Mouse (Mus musculus): ENCODE measurements around the gene Atad3a. TPM values are rescaled to one million over a fixed set of nuclear protein-coding genes. Genes with fewer than 3 reads are reported as not detected.
A peak's percentile ranks its signal among the peaks of the same experiment; 100 is the strongest.

Atad3a gene
- polyA plus RNA-seq, 1 experiment from 2014 or later: 39.6 TPM

GRCm38 (mm10) chr4:155772786-155773185 is 11.9 kb upstream of the Atad3a start:
- Histone ChIP-seq H3K9me3 (ENCODE audit: control insufficient read depth) (no peaks in the 10 kb centered on the region), H3K4me3 (ENCODE audit: low read depth, low read length) (no peak overlapping the region), H3K27ac (ENCODE audit: low read depth, low read length) (no peak overlapping the region), H3K36me3 (ENCODE audit: control insufficient read depth, insufficient read depth) (no peaks in the 10 kb centered on the region; the same call in 1 of the 2 replicates), H3K9ac (ENCODE audit: low read depth, low read length) (no peak overlapping the region), H3K4me2 (replicated peaks; ENCODE audit: low read depth) (no peak overlapping the region), H3K4me1 (replicated peaks; ENCODE audit: control insufficient read depth, insufficient read depth, low read length) (peaks cover 11% of the 10 kb centered on the region; the same call in 1 of the 2 replicates), H3K27me3 (replicated peaks; ENCODE audit: control insufficient read depth, insufficient read depth, low read length) (no peaks in the 10 kb centered on the region)
- ATAC-seq: no peak
- WGBS: 88% methylated on average over 13 of the region's 13 CpGs
- no peak for TF ChIP-seq CTCF (IDR thresholded peaks at IDR 0.05; ENCODE audit: low read depth)

- no peak for TF ChIP-seq CTCF (IDR thresholded peaks at IDR 0.05; ENCODE audit: low read depth)
- Histone ChIP-seq H3K27me3 (replicated peaks; ENCODE audit: control insufficient read depth, insufficient read depth, low read length) (no peaks in the 10 kb centered on the region), H3K27ac (ENCODE audit: low read depth, low read length) (no peak overlapping the region), H3K4me1 (replicated peaks; ENCODE audit: control insufficient read depth, insufficient read depth, low read length) (0 out of 2 replicates have a peak, but pooled peaks cover 6% of the 10 kb centered on the region), H3K4me2 (replicated peaks; ENCODE audit: low read depth) (no peak overlapping the region), H3K36me3 (ENCODE audit: control insufficient read depth, insufficient read depth) (no peaks in the 10 kb centered on the region; the same call in 1 of the 2 replicates), H3K9ac (ENCODE audit: low read depth, low read length) (no peak overlapping the region), H3K9me3 (ENCODE audit: control insufficient read depth) (no peaks in the 10 kb centered on the region), H3K4me3 (ENCODE audit: low read depth, low read length) (no peak overlapping the region)
- WGBS: 52% methylated on average over 2 of the region's 2 CpGs
- no peak for ATAC-seq
Observed at GRCm38 (mm10) chr4:155771706-155772105, 10.8 kb upstream of the Atad3a start.

GRCm38 (mm10) chr4:155770626-155771025 is 9.7 kb upstream of the Atad3a start:
- no peak for TF ChIP-seq CTCF (IDR thresholded peaks at IDR 0.05; ENCODE audit: low read depth)
- no peak; the same call in none of the 2 replicates for ATAC-seq

GRCm38 (mm10) chr4:155769880-155770512 is 9.1 kb upstream of the Atad3a start:
- Histone ChIP-seq H3K4me2 (replicated peaks; ENCODE audit: low read depth) (peak overlapping the region; percentile 92), H3K27me3 (replicated peaks; ENCODE audit: control insufficient read depth, insufficient read depth, low read length) (no peaks in the 10 kb centered on the region), H3K9ac (ENCODE audit: low read depth, low read length) (peak overlapping the region; percentile 68), H3K4me1 (replicated peaks; ENCODE audit: control insufficient read depth, insufficient read depth, low read length) (0 out of 2 replicates have a peak, but pooled peaks cover 6% of the 10 kb centered on the region), H3K27ac (ENCODE audit: low read depth, low read length) (peak overlapping the region; percentile 77; the same call in 1 of the 2 replicates), H3K9me3 (ENCODE audit: control insufficient read depth) (no peaks in the 10 kb centered on the region), H3K36me3 (ENCODE audit: control insufficient read depth, insufficient read depth) (no peaks in the 10 kb centered on the region; the same call in 1 of the 2 replicates), H3K4me3 (ENCODE audit: low read depth, low read length) (peak overlapping the region; percentile 56)
- TF ChIP-seq CTCF (IDR thresholded peaks at IDR 0.05; ENCODE audit: low read depth): peak; percentile 99
- ATAC-seq: peak; percentile 89
- WGBS: under 1% methylated on average over 39 of the region's 39 CpGs

More at GRCm38 (mm10) chr4:155770626-155771025, 9.7 kb upstream of the Atad3a start:
- no peaks in the 10 kb centered on the region; the same call in 1 of the 2 replicates for H3K36me3 ChIP-seq (ENCODE audit: control insufficient read depth, insufficient read depth)
- peak overlapping the region; percentile 92 for H3K4me2 ChIP-seq (replicated peaks; ENCODE audit: low read depth)
- no peak overlapping the region for H3K27ac ChIP-seq (ENCODE audit: low read depth, low read length)
- 47% methylated on average over 24 of the region's 24 CpGs for WGBS
- 0 out of 2 replicates have a peak, but pooled peaks cover 6% of the 10 kb centered on the region for H3K4me1 ChIP-seq (replicated peaks; ENCODE audit: control insufficient read depth, insufficient read depth, low read length)
- peak overlapping the region; percentile 56 for H3K4me3 ChIP-seq (ENCODE audit: low read depth, low read length)
- H3K9ac ChIP-seq (ENCODE audit: low read depth, low read length): peak overlapping the region; percentile 68; the same call in 1 of the 2 replicates
- no peaks in the 10 kb centered on the region for H3K9me3 ChIP-seq (ENCODE audit: control insufficient read depth)
- no peaks in the 10 kb centered on the region for H3K27me3 ChIP-seq (replicated peaks; ENCODE audit: control insufficient read depth, insufficient read depth, low read length)

GRCm38 (mm10) chr4:155769496-155769879 is 8.6 kb upstream of the Atad3a start:
- no peak for TF ChIP-seq CTCF (IDR thresholded peaks at IDR 0.05; ENCODE audit: low read depth)
- Histone ChIP-seq H3K9me3 (ENCODE audit: control insufficient read depth) (no peaks in the 10 kb centered on the region), H3K9ac (ENCODE audit: low read depth, low read length) (peak overlapping the region; percentile 68; the same call in 1 of the 2 replicates), H3K27me3 (replicated peaks; ENCODE audit: control insufficient read depth, insufficient read depth, low read length) (no peaks in the 10 kb centered on the region), H3K27ac (ENCODE audit: low read depth, low read length) (no peak overlapping the region), H3K4me2 (replicated peaks; ENCODE audit: low read depth) (peak overlapping the region; percentile 92; the same call in 1 of the 2 replicates), H3K4me3 (ENCODE audit: low read depth, low read length) (peak overlapping the region; percentile 56; the same call in 1 of the 2 replicates), H3K4me1 (replicated peaks; ENCODE audit: control insufficient read depth, insufficient read depth, low read length) (0 out of 2 replicates have a peak, but pooled peaks cover 6% of the 10 kb centered on the region), H3K36me3 (ENCODE audit: control insufficient read depth, insufficient read depth) (no peaks in the 10 kb centered on the region; the same call in 1 of the 2 replicates)
- no peak for ATAC-seq
- WGBS: 64% methylated on average over 5 of the region's 5 CpGs

GRCm38 (mm10) chr4:155762357-155762756 is 1.5 kb upstream of the Atad3a start:
- H3K9ac ChIP-seq (ENCODE audit: low read depth, low read length): no peak overlapping the region
- no peak for TF ChIP-seq CTCF (IDR thresholded peaks at IDR 0.05; ENCODE audit: low read depth)
- H3K27ac ChIP-seq (ENCODE audit: low read depth, low read length): no peak overlapping the region
- no peak overlapping the region for H3K4me3 ChIP-seq (ENCODE audit: low read depth, low read length)
- no peak for ATAC-seq
- peaks cover 10% of the 10 kb centered on the region; the same call in 1 of the 2 replicates for H3K36me3 ChIP-seq (ENCODE audit: control insufficient read depth, insufficient read depth)
- no peaks in the 10 kb centered on the region for H3K4me1 ChIP-seq (replicated peaks; ENCODE audit: control insufficient read depth, insufficient read depth, low read length)
- H3K9me3 ChIP-seq (ENCODE audit: control insufficient read depth): no peaks in the 10 kb centered on the region
- no peak overlapping the region for H3K4me2 ChIP-seq (replicated peaks; ENCODE audit: low read depth)
- no peaks in the 10 kb centered on the region for H3K27me3 ChIP-seq (replicated peaks; ENCODE audit: control insufficient read depth, insufficient read depth, low read length)
- 81% methylated on average over 3 of the region's 3 CpGs for WGBS

All from intestine, postnatal 0 days (tissue).